Mouse (Mus musculus) hindbrain, postnatal 0 days (tissue): ENCODE results near the gene Gpr141. TPM values are rescaled to one million over a fixed set of nuclear protein-coding genes. Genes with fewer than 3 reads are reported as not detected.

Source experiments
- ATAC-seq: fragments of 200-750 bp; cut with Nextera tagmentation; 2 replicates; pipeline ENCODE4 v1.8.0; 2017; ENCODE audit warnings: mild to moderate bottlenecking, moderate TSS enrichment, moderate library complexity
- DNase-seq: peaks from one replicate; pipeline ENCODE4 v3.0.0-alpha.2; 2015; ENCODE audit warnings: low spot score
- H3K27ac ChIP-seq: fragments of 300-500 bp; sonication (generic); 2 replicates; pipeline ENCODE4 v1.5.1; 2014; ENCODE audit warnings: mild to moderate bottlenecking
- H3K27me3 ChIP-seq: fragments of 300-500 bp; sonication (generic); 2 replicates; pipeline ENCODE4 v1.6.1; 2014; ENCODE audit warnings: low read length, mixed read lengths; ENCODE audit not compliant: insufficient read depth
- H3K36me3 ChIP-seq: fragments of 300-500 bp; sonication (generic); 2 replicates; pipeline ENCODE4 v1.6.1; 2014; ENCODE audit warnings: low read length, mixed read lengths; ENCODE audit not compliant: insufficient read depth
- H3K4me1 ChIP-seq: fragments of 300-500 bp; sonication (generic); 2 replicates; pipeline ENCODE4 v1.6.1; 2014; ENCODE audit warnings: antibody characterized with exemption, low read length, mixed read lengths; ENCODE audit not compliant: insufficient read depth
- H3K4me2 ChIP-seq: fragments of 300-500 bp; sonication (generic); 2 replicates; pipeline ENCODE4 v1.6.1; 2014; ENCODE audit warnings: low read depth, mild to moderate bottlenecking, low read length, moderate library complexity, mixed read lengths
- H3K4me3 ChIP-seq: fragments of 300-500 bp; sonication (generic); 2 replicates; pipeline ENCODE4 v1.5.1; 2014; ENCODE audit warnings: low read length
- H3K9ac ChIP-seq: fragments of 300-500 bp; sonication (generic); replicated peaks from 2 replicates; pipeline ENCODE4 v1.6.1; 2014; ENCODE audit warnings: mild to moderate bottlenecking, low read length, moderate library complexity, mixed read lengths
- H3K9me3 ChIP-seq: fragments of 300-500 bp; sonication (generic); 2 replicates; pipeline ENCODE4 v1.6.1; 2016; ENCODE audit warnings: low read length, mixed read lengths
- CTCF ChIP-seq: IDR thresholded peaks from 2 replicates; pipeline ENCODE4 v1.5.1; 2016; ENCODE audit warnings: antibody characterized with exemption, control low read depth, low read depth
- WGBS: fragments of 180-500 bp; shearing (Covaris S2); extraction: QIAGEN DNeasy Blood & Tissue Kit; methylation state at CpG from one replicate; pipeline ENCODE4 v1.1.7; 2014; 5-methylcytosine and 5-hydroxymethylcytosine counted together
- polyA plus RNA-seq: library from polyadenylated mRNA; unstranded; fragments of >200 nt; fragmentation: Nextera tagmentation; extraction: Ambion mirVana; gene quantifications from 2 replicates; pipeline ENCODE4 v1.2.1, GENCODE M21; 2015
- total RNA-seq: library from RNA; depleted of rRNA; stranded (reverse); fragments of >200 nt; gene quantifications from 2 replicates; pipeline ENCODE4 v1.2.3, GENCODE M21; 2014; rRNA removed

Gpr141 gene
- total RNA-seq (3.0 TPM in 1 of 2 replicates, not detected in the other), polyA plus RNA-seq (0.10 TPM in 1 of 2 replicates, not detected in the other)

- H3K4me2 ChIP-seq: no peak within 1 kb of the TSS
- ATAC-seq (no peak), DNase-seq (no peak)
- WGBS: 65% methylated on average over 3 of the region's 3 CpGs
- H3K27me3 ChIP-seq: no peaks in the 10 kb centered on the region
- no peaks in the 10 kb centered on the region for H3K4me1 ChIP-seq
- H3K9ac ChIP-seq: no peak within 1 kb of the TSS
- no peak for TF ChIP-seq CTCF
- no peaks in the 10 kb centered on the region for H3K9me3 ChIP-seq
- no peak within 1 kb of the TSS for H3K4me3 ChIP-seq
- no peak within 1 kb of the TSS for H3K27ac ChIP-seq
- H3K36me3 ChIP-seq: no peaks in the 10 kb centered on the region
Observed at GRCm38 (mm10) chr13:19824071-19824470, at the start of gene Gpr141. Gpr141 (minus strand) TSS chr13:19824257.

GRCm38 (mm10) chr13:19864241-19864640 lies 40.2 kb upstream of the Gpr141 start:
- no peak for TF ChIP-seq CTCF

GRCm38 (mm10) chr13:19854629-19855333 lies 30.7 kb upstream of the Gpr141 start:
- H3K4me1 ChIP-seq: no peaks in the 10 kb centered on the region

More at GRCm38 (mm10) chr13:19864241-19864640, 40.2 kb upstream of the Gpr141 start:
- no peak overlapping the region for H3K27ac ChIP-seq
- H3K4me1 ChIP-seq: no peaks in the 10 kb centered on the region
- DNase-seq: no peak
- no peak overlapping the region for H3K4me2 ChIP-seq
- H3K4me3 ChIP-seq: no peak overlapping the region
- H3K9ac ChIP-seq: no peak overlapping the region
- no peaks in the 10 kb centered on the region for H3K27me3 ChIP-seq
- ATAC-seq: no peak
- H3K36me3 ChIP-seq: no peaks in the 10 kb centered on the region
- H3K9me3 ChIP-seq: no peaks in the 10 kb centered on the region

GRCm38 (mm10) chr13:19854049-19854448 lies 30.0 kb upstream of the Gpr141 start:
- no peak for TF ChIP-seq CTCF
- DNase-seq: no peak
- Histone ChIP-seq H3K4me2 (no peak overlapping the region), H3K27me3 (no peaks in the 10 kb centered on the region), H3K36me3 (no peaks in the 10 kb centered on the region), H3K9me3 (no peaks in the 10 kb centered on the region), H3K4me1 (no peaks in the 10 kb centered on the region), H3K9ac (no peak overlapping the region), H3K27ac (no peak overlapping the region), H3K4me3 (no peak overlapping the region)
- WGBS: 45% methylated on average over 2 of the region's 2 CpGs
- no peak for ATAC-seq

More at GRCm38 (mm10) chr13:19854629-19855333, 30.7 kb upstream of the Gpr141 start:
- Histone ChIP-seq H3K4me2 (no peak overlapping the region), H3K9ac (no peak overlapping the region), H3K27me3 (no peaks in the 10 kb centered on the region), H3K27ac (no peak overlapping the region), H3K9me3 (no peaks in the 10 kb centered on the region), H3K4me3 (no peak overlapping the region), H3K36me3 (no peaks in the 10 kb centered on the region)
- ATAC-seq: no peak
- no peak for TF ChIP-seq CTCF
- 81% methylated on average over 9 of the region's 9 CpGs for WGBS
- no peak for DNase-seq

- Histone ChIP-seq H3K4me1 (no peaks in the 10 kb centered on the region), H3K9ac (no peak overlapping the region), H3K36me3 (no peaks in the 10 kb centered on the region), H3K4me3 (no peak overlapping the region), H3K9me3 (no peaks in the 10 kb centered on the region), H3K4me2 (no peak overlapping the region), H3K27ac (no peak overlapping the region), H3K27me3 (no peaks in the 10 kb centered on the region)
- DNase-seq (no peak), ATAC-seq (no peak)
- TF ChIP-seq CTCF: no peak
- WGBS: 94% methylated on average over 2 of the region's 2 CpGs
Observed at GRCm38 (mm10) chr13:19843448-19843847, 19.4 kb upstream of the Gpr141 start.

- Histone ChIP-seq H3K9me3 (no peaks in the 10 kb centered on the region), H3K27me3 (no peaks in the 10 kb centered on the region), H3K4me2 (no peak overlapping the region), H3K36me3 (no peaks in the 10 kb centered on the region), H3K27ac (no peak overlapping the region), H3K9ac (no peak overlapping the region), H3K4me3 (no peak overlapping the region), H3K4me1 (no peaks in the 10 kb centered on the region)
- DNase-seq: no peak
- TF ChIP-seq CTCF: no peak
- 76% methylated on average over 3 of the region's 3 CpGs for WGBS
- no peak for ATAC-seq
Observed at GRCm38 (mm10) chr13:19842707-19843106, 18.6 kb upstream of the Gpr141 start.

- no peak for DNase-seq
- WGBS: 82% methylated on average over 5 of the region's 5 CpGs
Observed at GRCm38 (mm10) chr13:19841615-19842014, 17.6 kb upstream of the Gpr141 start.

More at GRCm38 (mm10) chr13:19841615-19842014, 17.6 kb upstream of the Gpr141 start:
- Histone ChIP-seq H3K9me3 (no peaks in the 10 kb centered on the region), H3K27me3 (no peaks in the 10 kb centered on the region), H3K4me2 (no peak overlapping the region), H3K9ac (no peak overlapping the region), H3K36me3 (no peaks in the 10 kb centered on the region), H3K27ac (no peak overlapping the region), H3K4me1 (no peaks in the 10 kb centered on the region), H3K4me3 (no peak overlapping the region)
- no peak for ATAC-seq
- TF ChIP-seq CTCF: no peak
